Mouse (Mus musculus) B cell, adult 2 months (primary cell): Measurements from ENCODE around the gene Plekha7.

Experiments used
- DNase-seq, 2 experiments: peaks; one replicate each; pipeline ENCODE4 v3.0.0; 2022

Plekha7 gene

GRCm38 (mm10) chr7:116220103-116220707 is 88.0 kb downstream of the Plekha7 start:
- no peak for DNase-seq

- no peak for DNase-seq
Observed at GRCm38 (mm10) chr7:116217747-116218146, 90.4 kb downstream of the Plekha7 start.

GRCm38 (mm10) chr7:116211904-116212303 is 96.3 kb downstream of the Plekha7 start:
- DNase-seq = no peak

GRCm38 (mm10) chr7:116209926-116210631 is 98.1 kb downstream of the Plekha7 start:
- no peak for DNase-seq

- DNase-seq = no peak
Observed at GRCm38 (mm10) chr7:116208880-116209279, 99.3 kb downstream of the Plekha7 start.

GRCm38 (mm10) chr7:116206806-116207571 is 101.2 kb downstream of the Plekha7 start:
- no peak for DNase-seq

GRCm38 (mm10) chr7:116205451-116205850 is 102.7 kb downstream of the Plekha7 start:
- no peak for DNase-seq

- DNase-seq = no peak
Observed at GRCm38 (mm10) chr7:116202033-116202681, 106.0 kb downstream of the Plekha7 start.

- DNase-seq = no peak
Observed at GRCm38 (mm10) chr7:116200951-116201351, 107.2 kb downstream of the Plekha7 start.

GRCm38 (mm10) chr7:116200544-116200943 is 107.6 kb downstream of the Plekha7 start:
- no peak for DNase-seq

- no peak for DNase-seq
Observed at GRCm38 (mm10) chr7:116198902-116199301, 109.3 kb downstream of the Plekha7 start.

- DNase-seq = no peak
Observed at GRCm38 (mm10) chr7:116198407-116198806, 109.8 kb downstream of the Plekha7 start.

GRCm38 (mm10) chr7:116196974-116197679 is 111.0 kb downstream of the Plekha7 start:
- no peak for DNase-seq

- DNase-seq = no peak
Observed at GRCm38 (mm10) chr7:116194996-116195395, 113.2 kb downstream of the Plekha7 start.

- no peak for DNase-seq
Observed at GRCm38 (mm10) chr7:116192966-116193365, 115.2 kb downstream of the Plekha7 start.

GRCm38 (mm10) chr7:116192096-116192595 is 116.0 kb downstream of the Plekha7 start:
- DNase-seq = no peak

- no peak for DNase-seq
Observed at GRCm38 (mm10) chr7:116191138-116191537, 117.0 kb downstream of the Plekha7 start.

GRCm38 (mm10) chr7:116189708-116190107 is 118.5 kb downstream of the Plekha7 start:
- no peak for DNase-seq

- no peak for DNase-seq
Observed at GRCm38 (mm10) chr7:116188391-116188790, 119.8 kb downstream of the Plekha7 start.

- no peak for DNase-seq
Observed at GRCm38 (mm10) chr7:116187521-116187920, 120.7 kb downstream of the Plekha7 start.

- DNase-seq = no peak
Observed at GRCm38 (mm10) chr7:116186847-116187246, 121.3 kb downstream of the Plekha7 start.

- no peak for DNase-seq
Observed at GRCm38 (mm10) chr7:116186156-116186555, 122.0 kb downstream of the Plekha7 start.
